Mouse (Mus musculus) CD4-positive helper T cell, adult 2 months (primary cell): Measurements from ENCODE around the gene Iqce.

ENCODE experiments used
- DNase-seq: peaks from one replicate; pipeline ENCODE4 v3.0.0-alpha.2; 2012; ENCODE audit warnings: low read depth, missing footprints, low spot score

Iqce gene

DNA sequence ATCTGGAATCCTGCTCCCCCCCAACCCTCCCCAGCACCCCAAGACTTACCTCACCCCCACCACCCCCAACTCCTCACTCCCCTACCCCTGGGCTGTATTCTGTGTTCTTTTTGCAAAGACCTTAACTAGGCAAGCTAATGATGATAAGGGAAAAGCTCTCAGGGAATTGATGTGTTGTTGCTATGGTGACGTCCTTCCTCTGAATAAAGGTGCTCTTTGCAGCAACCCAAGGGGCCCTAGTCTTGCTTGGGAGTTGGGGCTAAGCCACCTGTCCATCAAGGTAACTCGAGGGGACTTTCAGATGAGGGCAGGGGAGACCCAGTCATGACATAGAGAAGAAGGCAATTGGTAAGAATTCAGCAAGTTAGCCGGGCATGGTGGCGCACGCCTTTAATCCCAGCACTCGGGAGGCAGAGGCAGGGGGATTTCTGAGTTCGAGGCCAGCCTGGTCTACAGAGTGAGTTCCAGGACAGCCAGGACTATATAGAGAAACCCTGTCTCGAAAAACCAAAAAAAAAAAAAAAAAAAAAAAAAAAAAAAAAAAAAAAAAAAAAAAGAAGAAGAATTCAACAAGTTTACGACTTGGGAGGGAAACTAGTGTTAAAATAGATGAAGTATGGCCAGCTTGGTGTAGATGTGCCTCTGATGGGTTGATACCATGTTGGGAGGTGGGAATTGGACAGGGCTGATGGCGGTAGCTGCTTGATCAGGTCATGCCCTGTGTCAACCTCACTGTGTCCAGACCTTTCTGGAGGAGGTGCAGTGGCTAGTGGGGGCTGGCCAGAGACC, 86.7 kb downstream of the Iqce start:
- DNase-seq, result peak; percentile 46

DNA sequence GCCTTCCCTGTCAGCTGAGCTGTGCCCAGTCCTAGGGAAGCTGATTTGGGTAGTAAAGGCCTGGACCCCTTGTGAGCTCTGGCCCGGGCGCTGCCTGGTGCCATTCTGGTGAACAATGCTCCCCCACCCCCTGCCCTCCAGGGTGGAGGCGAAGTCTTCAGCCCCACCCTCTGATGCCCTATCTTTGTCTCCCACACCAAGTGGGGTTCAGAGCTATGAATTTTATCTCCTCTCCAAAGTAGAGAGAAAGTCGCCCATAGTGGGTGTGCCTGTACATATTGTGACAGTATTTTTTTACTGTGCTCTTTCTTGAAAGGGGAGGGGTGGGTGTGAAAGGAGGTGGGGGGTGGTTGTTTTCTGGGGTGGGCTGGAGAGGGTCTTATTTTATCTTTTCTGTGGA, 87.3 kb downstream of the Iqce start:
- no peak for DNase-seq

GRCm38 (mm10) chr5:140614141-140614540, 88.0 kb downstream of the Iqce start:
- DNase-seq, result no peak

DNA sequence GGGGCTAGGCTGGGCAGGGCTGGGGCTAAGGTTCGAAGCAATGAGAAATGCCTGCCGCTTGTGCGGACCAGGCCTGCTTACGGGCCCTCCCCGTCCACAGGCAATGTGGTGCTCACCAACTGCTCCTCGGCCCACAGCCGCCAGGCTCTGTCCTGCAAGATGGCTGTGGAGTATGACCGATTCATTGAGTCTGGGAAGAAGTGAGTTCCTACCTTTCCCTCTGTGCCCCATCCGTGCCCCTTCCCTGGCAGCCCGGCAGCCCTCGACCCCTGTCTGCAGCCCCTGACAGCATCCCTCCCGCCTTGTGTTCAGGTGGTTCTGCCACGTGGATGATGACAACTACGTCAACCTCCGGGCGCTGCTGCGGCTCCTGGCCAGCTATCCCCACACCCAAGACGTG, 90.0 kb downstream of the Iqce start:
- DNase-seq, result no peak
